Mouse (Mus musculus) embryo, embryonic 10.5 days (tissue): ENCODE measurements around the gene Cmtm3.

Experiments used
- DNase-seq: peaks from one replicate; pipeline ENCODE4 v3.0.0-alpha.2; 2015; ENCODE audit warnings: low spot score

The Cmtm3 gene

GRCm38 (mm10) chr8:104383296-104383695, 44.1 kb downstream of the Cmtm3 start:
- no peak for DNase-seq

- DNase-seq, result no peak
Observed at GRCm38 (mm10) chr8:104383977-104384376, 44.8 kb downstream of the Cmtm3 start.

GRCm38 (mm10) chr8:104386693-104387092, 47.5 kb downstream of the Cmtm3 start:
- no peak for DNase-seq

GRCm38 (mm10) chr8:104387501-104387900, 48.3 kb downstream of the Cmtm3 start:
- DNase-seq, result no peak

- no peak for DNase-seq
Observed at GRCm38 (mm10) chr8:104387980-104388379, 48.8 kb downstream of the Cmtm3 start.

- no peak for DNase-seq
Observed at GRCm38 (mm10) chr8:104390245-104390644, 51.0 kb downstream of the Cmtm3 start.

GRCm38 (mm10) chr8:104393139-104393538, 53.9 kb downstream of the Cmtm3 start:
- DNase-seq, result no peak

GRCm38 (mm10) chr8:104393767-104394166, 54.6 kb downstream of the Cmtm3 start:
- DNase-seq, result no peak

- DNase-seq, result peak; percentile 52
Observed at GRCm38 (mm10) chr8:104394801-104395702, 55.8 kb downstream of the Cmtm3 start.

- peak; percentile 74 for DNase-seq
Observed at GRCm38 (mm10) chr8:104395703-104396357, 56.6 kb downstream of the Cmtm3 start, which contains the start of gene Cmtm4. Gene Cmtm4 (minus strand): TSS chr8:104395807.
